Mouse (Mus musculus) kidney, postnatal 0 days (tissue): ENCODE data around the gene Cspg4. TPM values are rescaled to one million over a fixed set of nuclear protein-coding genes. Genes with fewer than 3 reads are reported as not detected.

Source experiments
- ATAC-seq: fragments of 200-750 bp; cut with Nextera tagmentation; replicated peaks from 2 replicates; pipeline ENCODE4 v1.8.0; 2017; ENCODE audit warnings: low read depth, moderate number of reproducible peaks, moderate TSS enrichment, moderate library complexity; ENCODE audit not compliant: low FRiP score
- DNase-seq: peaks from one replicate; pipeline ENCODE4 v3.0.0-alpha.2; 2016; ENCODE audit warnings: low spot score
- H3K27ac ChIP-seq: fragments of 300-500 bp; sonication (generic); 2 replicates; pipeline ENCODE4 v1.5.1; 2014; ENCODE audit warnings: mild to moderate bottlenecking
- H3K27me3 ChIP-seq: fragments of 300-500 bp; sonication (generic); 2 replicates; pipeline ENCODE4 v1.6.1; 2014; ENCODE audit warnings: low read length, mixed read lengths; ENCODE audit not compliant: insufficient read depth
- H3K36me3 ChIP-seq: fragments of 300-500 bp; sonication (generic); 2 replicates; pipeline ENCODE4 v1.6.1; 2014; ENCODE audit warnings: low read length, mixed read lengths; ENCODE audit not compliant: insufficient read depth
- H3K4me1 ChIP-seq: fragments of 300-500 bp; sonication (generic); replicated peaks from 2 replicates; pipeline ENCODE4 v1.6.1; 2014; ENCODE audit warnings: antibody characterized with exemption, low read length, mixed read lengths; ENCODE audit not compliant: insufficient read depth
- H3K4me2 ChIP-seq: fragments of 300-500 bp; sonication (generic); 2 replicates; pipeline ENCODE4 v1.6.1; 2014; ENCODE audit warnings: mild to moderate bottlenecking, low read length, moderate library complexity, mixed read lengths
- H3K4me3 ChIP-seq: fragments of 300-500 bp; sonication (generic); replicated peaks from 2 replicates; pipeline ENCODE4 v1.5.1; 2014; ENCODE audit warnings: low read depth, low read length
- H3K9ac ChIP-seq: fragments of 300-500 bp; sonication (generic); 2 replicates; pipeline ENCODE4 v1.6.1; 2014; ENCODE audit warnings: low read depth, low read length
- H3K9me3 ChIP-seq: fragments of 300-500 bp; sonication (generic); replicated peaks from 2 replicates; pipeline ENCODE4 v1.6.1; 2016; ENCODE audit warnings: low read length, inconsistent platforms, mixed read lengths
- CTCF ChIP-seq: IDR thresholded peaks from 2 replicates; pipeline ENCODE4 v1.5.1; 2016; ENCODE audit warnings: antibody characterized with exemption, low read depth, mild to moderate bottlenecking, moderate library complexity
- WGBS: fragments of 180-500 bp; shearing (Covaris S2); extraction: QIAGEN DNeasy Blood & Tissue Kit; methylation state at CpG from one replicate; pipeline ENCODE4 v1.1.7; 2014; 5-methylcytosine and 5-hydroxymethylcytosine counted together
- polyA plus RNA-seq: library from polyadenylated mRNA; unstranded; fragments of >200 nt; fragmentation: Nextera tagmentation; extraction: Ambion mirVana; gene quantifications from 2 replicates; pipeline ENCODE4 v1.2.1, GENCODE M21; 2015

Cspg4 gene
- polyA plus RNA-seq, 1 experiment from 2014 or later: 18.1 TPM

GRCm38 (mm10) chr9:56860035-56860434 is 4.8 kb upstream of the Cspg4 start:
- DNase-seq (no peak), ATAC-seq (no peak)
- no peaks in the 10 kb centered on the region for H3K27me3 ChIP-seq
- peaks cover 16% of the 10 kb centered on the region for H3K4me1 ChIP-seq
- TF ChIP-seq CTCF: no peak
- no peaks in the 10 kb centered on the region for H3K36me3 ChIP-seq
- WGBS: 74% methylated on average over 3 of the region's 3 CpGs
- no peak overlapping the region for H3K4me2 ChIP-seq
- no peak overlapping the region for H3K27ac ChIP-seq
- no peak overlapping the region for H3K9ac ChIP-seq
- H3K4me3 ChIP-seq: no peak overlapping the region
- no peaks in the 10 kb centered on the region for H3K9me3 ChIP-seq

GRCm38 (mm10) chr9:56860486-56861269 is 4.2 kb upstream of the Cspg4 start:
- H3K4me1 ChIP-seq: peaks cover 19% of the 10 kb centered on the region
- H3K27ac ChIP-seq: no peak overlapping the region
- H3K9me3 ChIP-seq: no peaks in the 10 kb centered on the region
- no peaks in the 10 kb centered on the region for H3K36me3 ChIP-seq
- H3K9ac ChIP-seq: no peak overlapping the region
- ATAC-seq: no peak
- TF ChIP-seq CTCF: no peak
- no peaks in the 10 kb centered on the region for H3K27me3 ChIP-seq
- no peak overlapping the region for H3K4me2 ChIP-seq
- no peak overlapping the region for H3K4me3 ChIP-seq
- no peak for DNase-seq
- WGBS: 45% methylated on average over 15 of the region's 15 CpGs

GRCm38 (mm10) chr9:56862863-56863262 is 2.0 kb upstream of the Cspg4 start:
- no peak overlapping the region for H3K9ac ChIP-seq
- WGBS: 32% methylated on average over 2 of the region's 2 CpGs
- no peak for DNase-seq
- H3K36me3 ChIP-seq: no peaks in the 10 kb centered on the region
- no peak for ATAC-seq
- no peak overlapping the region for H3K4me2 ChIP-seq
- no peaks in the 10 kb centered on the region for H3K9me3 ChIP-seq
- H3K4me3 ChIP-seq: no peak overlapping the region
- H3K4me1 ChIP-seq: peaks cover 33% of the 10 kb centered on the region
- no peaks in the 10 kb centered on the region for H3K27me3 ChIP-seq
- TF ChIP-seq CTCF: no peak
- H3K27ac ChIP-seq: no peak overlapping the region

- H3K27me3 ChIP-seq: no peaks in the 10 kb centered on the region
- peak within 1 kb of the TSS; percentile 62 for H3K9ac ChIP-seq
- no peak; the same call in 1 of the 2 replicates for ATAC-seq
- no peaks in the 10 kb centered on the region for H3K9me3 ChIP-seq
- no peaks in the 10 kb centered on the region for H3K36me3 ChIP-seq
- H3K4me2 ChIP-seq: peak within 1 kb of the TSS; percentile 64
- peak; percentile 70 for DNase-seq
- H3K4me3 ChIP-seq: peak within 1 kb of the TSS; percentile 45
- 17% methylated on average over 3 of the region's 3 CpGs for WGBS
- peak within 1 kb of the TSS; percentile 75 for H3K27ac ChIP-seq
- H3K4me1 ChIP-seq: peaks cover 47% of the 10 kb centered on the region
- no peak for TF ChIP-seq CTCF
Observed at GRCm38 (mm10) chr9:56864216-56864729, 560 bp upstream of the Cspg4 start, which contains the start of gene Odf3l1. TSS of gene Odf3l1 (minus strand) at chr9:56864679.

- TF ChIP-seq CTCF: no peak
- Histone ChIP-seq H3K27me3 (no peaks in the 10 kb centered on the region), H3K4me2 (peak overlapping the region; percentile 64), H3K4me3 (peak overlapping the region; percentile 45), H3K4me1 (peaks cover 62% of the 10 kb centered on the region), H3K36me3 (no peaks in the 10 kb centered on the region), H3K9ac (peak overlapping the region; percentile 62), H3K27ac (no peak overlapping the region), H3K9me3 (no peaks in the 10 kb centered on the region)
- WGBS: 54% methylated on average over 11 of the region's 11 CpGs
- ATAC-seq (no peak), DNase-seq (no peak)
Observed at GRCm38 (mm10) chr9:56865673-56866400, 1.0 kb downstream of the Cspg4 start.

GRCm38 (mm10) chr9:56866430-56866829 is 1.6 kb downstream of the Cspg4 start:
- 0 out of 2 replicates have a peak overlapping the region, but pooled peaks have one; percentile 8 for H3K9ac ChIP-seq
- H3K9me3 ChIP-seq: no peaks in the 10 kb centered on the region
- no peaks in the 10 kb centered on the region for H3K27me3 ChIP-seq
- no peak for TF ChIP-seq CTCF
- peaks cover 68% of the 10 kb centered on the region for H3K4me1 ChIP-seq
- DNase-seq (no peak), ATAC-seq (no peak)
- H3K4me3 ChIP-seq: peak overlapping the region; percentile 45
- H3K4me2 ChIP-seq: peak overlapping the region; percentile 64
- no peaks in the 10 kb centered on the region for H3K36me3 ChIP-seq
- 69% methylated on average over 5 of the region's 5 CpGs for WGBS
- H3K27ac ChIP-seq: no peak overlapping the region
